ENCODE assay signal across 8 mouse cellular contexts in the genomic region with DNA sequence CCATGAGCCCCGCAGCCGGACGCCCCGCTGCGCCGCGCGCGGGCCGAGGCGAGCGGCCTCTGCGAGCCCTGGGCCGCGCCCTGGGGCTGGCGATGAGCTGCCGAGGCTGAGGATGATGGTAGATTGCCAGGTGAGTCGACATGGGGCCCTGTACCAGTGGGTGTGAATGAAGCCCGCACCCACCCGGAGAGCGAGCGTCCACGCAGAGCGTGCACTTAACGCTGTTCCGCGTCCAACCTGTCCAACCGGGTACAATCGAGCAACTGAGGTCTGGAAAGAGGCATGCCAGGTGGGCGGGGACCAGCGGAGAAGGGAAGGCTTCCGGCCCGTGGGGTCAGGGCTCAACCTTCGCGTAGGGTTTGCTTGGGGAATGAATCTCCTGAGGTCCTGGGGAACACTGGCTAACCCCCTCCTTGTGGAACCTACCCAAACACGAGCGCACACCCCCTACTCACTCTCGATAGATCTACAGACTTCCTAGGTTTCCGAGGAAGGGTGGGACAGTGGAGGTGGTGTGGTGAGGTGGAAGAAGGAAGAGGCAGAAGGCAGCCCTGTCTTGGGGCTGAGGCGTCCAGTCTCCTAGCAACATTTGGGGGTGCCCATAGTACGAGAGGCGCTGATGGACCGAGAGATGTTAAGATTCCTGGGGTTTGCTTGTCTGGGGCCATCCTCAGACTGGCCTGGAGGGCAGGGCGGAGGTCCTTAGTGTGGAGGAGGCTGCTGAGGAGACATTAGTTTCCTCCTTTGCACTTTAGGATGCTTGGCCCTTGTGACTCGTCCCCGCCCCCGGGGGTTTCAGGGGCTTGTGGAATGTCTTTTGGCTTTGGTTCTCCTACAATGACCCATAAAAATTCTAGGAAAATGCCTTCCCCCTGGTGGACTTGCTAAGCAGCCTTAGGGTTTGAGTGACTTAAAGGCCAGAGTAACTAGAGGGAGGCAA. TPM values are rescaled to one million over a fixed set of nuclear protein-coding genes. Genes with fewer than 3 reads are reported as not detected.
DNase-seq lines count a peak whose midpoint lies in the region; ATAC-seq and TF ChIP-seq lines count a peak whose summit lies in the region.

No protein-coding gene starts in this region.

- peak; percentile 54 to 65 for DNase-seq in lung, adult 18-20 months
- no peak for DNase-seq in lung, postnatal 25 days (ENCODE audit: low spot score)
- DNase-seq in lung, postnatal 0 days (ENCODE audit: low spot score) = peak; percentile 57
- peak; percentile 53 for DNase-seq in right cerebral cortex, postnatal 4 days
- DNase-seq in gastrocnemius, postnatal 36 days = no peak

- H3K4me2 ChIP-seq in embryonic facial prominence, embryonic 15.5 days (replicated peaks) = peak overlapping the region; percentile 94
- peak overlapping the region; percentile 98 for H3K4me2 ChIP-seq in intestine, embryonic 15.5 days (replicated peaks)
- H3K4me2 ChIP-seq in lung, postnatal 0 days (replicated peaks; ENCODE audit: low read depth, low read length) = peak overlapping the region; percentile 93

- TF ChIP-seq CTCF in lung, postnatal 0 days (IDR thresholded peaks at IDR 0.05) = no peak

- WGBS in embryonic facial prominence, embryonic 15.5 days = 5% methylated on average over 47 of the region's 47 CpGs
- 4% methylated on average over 47 of the region's 47 CpGs for WGBS in intestine, embryonic 15.5 days
- whole genome bisulfite sequencing in lung, postnatal 0 days = 6% methylated on average over 38 of the region's 47 CpGs

- no peaks in the 10 kb centered on the region for H3K36me3 ChIP-seq in embryonic facial prominence, embryonic 15.5 days
- no peaks in the 10 kb centered on the region for H3K36me3 ChIP-seq in intestine, embryonic 15.5 days
- H3K36me3 ChIP-seq in lung, postnatal 0 days (ENCODE audit: insufficient read depth, low read length) = no peaks in the 10 kb centered on the region

- H3K9me3 ChIP-seq in embryonic facial prominence, embryonic 15.5 days (replicated peaks) = no peaks in the 10 kb centered on the region
- H3K9me3 ChIP-seq in intestine, embryonic 15.5 days = no peaks in the 10 kb centered on the region
- H3K9me3 ChIP-seq in lung, postnatal 0 days (ENCODE audit: low read length) = no peaks in the 10 kb centered on the region

- ATAC-seq in cerebellum, adult (ENCODE audit: insufficient number of reproducible peaks, low FRiP score, low TSS enrichment) = peak; percentile 13; the same call in 1 of the 2 replicates
- 0 out of 2 replicates have a peak, but pooled peaks have one; percentile 4 for ATAC-seq in embryonic facial prominence, embryonic 15.5 days (ENCODE audit: insufficient number of reproducible peaks, low FRiP score, low TSS enrichment, low read depth)
- peak; percentile 61 for ATAC-seq in intestine, embryonic 15.5 days
- peak; percentile 21 for ATAC-seq in lung, postnatal 0 days

- no peak for TF ChIP-seq EP300 in lung, postnatal 0 days (IDR thresholded peaks at IDR 0.05)

- no peaks in the 10 kb centered on the region for H3K27me3 ChIP-seq in embryonic facial prominence, embryonic 15.5 days
- H3K27me3 ChIP-seq in intestine, embryonic 15.5 days (replicated peaks) = no peaks in the 10 kb centered on the region
- H3K27me3 ChIP-seq in lung, postnatal 0 days (replicated peaks; ENCODE audit: insufficient read depth, low read length) = no peaks in the 10 kb centered on the region

- H3K9ac ChIP-seq in embryonic facial prominence, embryonic 15.5 days = peak overlapping the region; percentile 74
- peak overlapping the region; percentile 81 for H3K9ac ChIP-seq in intestine, embryonic 15.5 days
- peak overlapping the region; percentile 52 for H3K9ac ChIP-seq in lung, postnatal 0 days (replicated peaks; ENCODE audit: low read depth)

- H3K27ac ChIP-seq in embryonic facial prominence, embryonic 15.5 days (replicated peaks) = peak overlapping the region; percentile 82
- peak overlapping the region; percentile 78 for H3K27ac ChIP-seq in intestine, embryonic 15.5 days
- peak overlapping the region; percentile 78 for H3K27ac ChIP-seq in lung, postnatal 0 days (ENCODE audit: low read length)

- intact Hi-C loops in gastrocnemius, postnatal 36 days (cut with DNase I) = no loop called here

- H3K4me3 ChIP-seq in embryonic facial prominence, embryonic 15.5 days (replicated peaks) = peak overlapping the region; percentile 79
- H3K4me3 ChIP-seq in intestine, embryonic 15.5 days (replicated peaks) = peak overlapping the region; percentile 78
- H3K4me3 ChIP-seq in lung, postnatal 0 days (ENCODE audit: low read depth, low read length) = peak overlapping the region; percentile 52

- peaks cover 39% of the 10 kb centered on the region for H3K4me1 ChIP-seq in embryonic facial prominence, embryonic 15.5 days
- peaks cover 21% of the 10 kb centered on the region for H3K4me1 ChIP-seq in intestine, embryonic 15.5 days (replicated peaks)
- H3K4me1 ChIP-seq in lung, postnatal 0 days (ENCODE audit: insufficient read depth, low read depth, low read length) = peaks cover 17% of the 10 kb centered on the region; the same call in 1 of the 2 replicates

RNA-seq across cellular contexts. Expression of a gene that starts 0.8 kb away (rescaled TPM):
- 69.3 and 70.8 TPM in 2 replicates for polyA plus RNA-seq in embryonic facial prominence, embryonic 15.5 days (2015; fragmentation: Nextera tagmentation; extraction: Ambion mirVana)
- polyA plus RNA-seq in intestine, embryonic 15.5 days (2015; fragmentation: Nextera tagmentation; extraction: Ambion mirVana) = 27.9 and 28.3 TPM in 2 replicates
- 24.4 and 29.1 TPM in 2 replicates for polyA plus RNA-seq in lung, postnatal 0 days (2015; fragmentation: Nextera tagmentation; extraction: Ambion mirVana)
- 1 to 10 TPM; 8.5 to 9.4 TPM for total RNA-seq in gastrocnemius, postnatal 36 days (2021)

RNA-seq across cellular contexts. Expression of a gene that starts 7.8 kb away (rescaled TPM):
- polyA plus RNA-seq in embryonic facial prominence, embryonic 15.5 days (2015; fragmentation: Nextera tagmentation; extraction: Ambion mirVana) = 1.7 and 2.2 TPM in 2 replicates
- polyA plus RNA-seq in intestine, embryonic 15.5 days (2015; fragmentation: Nextera tagmentation; extraction: Ambion mirVana) = 11.8 and 11.9 TPM in 2 replicates
- 5.8 and 6.1 TPM in 2 replicates for polyA plus RNA-seq in lung, postnatal 0 days (2015; fragmentation: Nextera tagmentation; extraction: Ambion mirVana)
- not detected for total RNA-seq in gastrocnemius, postnatal 36 days (2021)

RNA-seq across cellular contexts. Expression of a gene that starts 17.0 kb away (rescaled TPM):
- polyA plus RNA-seq in embryonic facial prominence, embryonic 15.5 days (2015; fragmentation: Nextera tagmentation; extraction: Ambion mirVana) = 0.95 and 1.2 TPM in 2 replicates
- polyA plus RNA-seq in intestine, embryonic 15.5 days (2015; fragmentation: Nextera tagmentation; extraction: Ambion mirVana) = 3.7 and 4.0 TPM in 2 replicates
- 1.2 and 1.4 TPM in 2 replicates for polyA plus RNA-seq in lung, postnatal 0 days (2015; fragmentation: Nextera tagmentation; extraction: Ambion mirVana)
- 1 to 10 TPM in 1 of 2 experiments, under 1 TPM in 1; 0.79 to 1.2 TPM for total RNA-seq in gastrocnemius, postnatal 36 days (2021)

RNA-seq across cellular contexts. Expression of a gene that starts 45.8 kb away (rescaled TPM):
- polyA plus RNA-seq in embryonic facial prominence, embryonic 15.5 days (2015; fragmentation: Nextera tagmentation; extraction: Ambion mirVana) = 50.1 and 54.8 TPM in 2 replicates
- polyA plus RNA-seq in intestine, embryonic 15.5 days (2015; fragmentation: Nextera tagmentation; extraction: Ambion mirVana) = 62.4 and 66.0 TPM in 2 replicates
- 20.8 and 21.8 TPM in 2 replicates for polyA plus RNA-seq in lung, postnatal 0 days (2015; fragmentation: Nextera tagmentation; extraction: Ambion mirVana)
- 10 to 100 TPM; 21.4 to 24.8 TPM for total RNA-seq in gastrocnemius, postnatal 36 days (2021)

RNA-seq across cellular contexts. Expression of a gene that starts 47.6 kb away (rescaled TPM):
- polyA plus RNA-seq in embryonic facial prominence, embryonic 15.5 days (2015; fragmentation: Nextera tagmentation; extraction: Ambion mirVana) = 6.9 and 11.8 TPM in 2 replicates
- polyA plus RNA-seq in intestine, embryonic 15.5 days (2015; fragmentation: Nextera tagmentation; extraction: Ambion mirVana) = not detected in 2 replicates
- 13.5 and 18.3 TPM in 2 replicates for polyA plus RNA-seq in lung, postnatal 0 days (2015; fragmentation: Nextera tagmentation; extraction: Ambion mirVana)
- not detected for total RNA-seq in gastrocnemius, postnatal 36 days (2021)

Comparison
In these comparisons a context has a peak if more than half of its experiments do, and no peak if none do; other contexts are left out.
1. DNase-seq: peak in lung, adult 18-20 months (2 of 2), lung, postnatal 0 days (single experiment) and right cerebral cortex, postnatal 4 days (single experiment); none in lung, postnatal 25 days (single experiment) and gastrocnemius, postnatal 36 days (0 of 2).
2. ATAC-seq: peak in every context shown above with its lines; median percentile 61 in intestine, embryonic 15.5 days; 21 in lung, postnatal 0 days; 13 in cerebellum, adult; 4 in embryonic facial prominence, embryonic 15.5 days.
3. Peak in every context shown above with its lines, with median percentiles within 50 percentile points of each other: H3K27ac ChIP-seq, H3K4me2 ChIP-seq, H3K4me3 ChIP-seq and H3K9ac ChIP-seq.